12 mouse cellular contexts compared by ENCODE assay signal in the genomic region with DNA sequence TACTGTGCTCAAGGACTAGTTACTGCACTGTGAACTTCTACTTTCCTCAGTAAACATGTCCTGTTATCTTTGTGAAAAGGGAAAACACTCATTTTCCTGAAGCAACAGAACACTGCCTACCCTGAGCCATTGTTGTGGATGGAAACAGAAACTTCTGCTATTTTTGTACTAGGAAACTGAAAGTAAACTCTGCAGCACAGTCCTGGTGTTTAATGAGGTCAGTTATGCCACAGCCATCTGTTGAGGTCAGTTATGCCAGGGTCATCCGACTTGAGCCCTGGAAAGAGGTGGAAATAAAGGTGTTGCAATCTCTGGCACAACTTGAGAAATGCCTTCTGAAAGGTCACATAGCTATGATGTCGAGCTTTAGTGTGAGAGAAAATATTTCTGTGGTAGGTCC. TPM values are rescaled to one million over a fixed set of nuclear protein-coding genes. Genes with fewer than 3 reads are reported as not detected.
DNase-seq lines count a peak whose midpoint lies in the region; ATAC-seq lines count a peak whose summit lies in the region.
"Had no signal": no experiment of that assay in that cellular context is flagged by ENCODE, and none has a peak within 500 bp of the region (broad histone marks: within the 10 kb centered on the region; RNA-seq: fewer than 3 reads in every experiment).

No protein-coding gene starts in this region.

- H3K27me3 ChIP-seq in splenic B cell, adult 2 months (ENCODE audit: control insufficient read depth, insufficient read depth, low read length, poor library complexity, severe bottlenecking): no peaks in the 10 kb centered on the region
- H3K27me3 ChIP-seq: hindbrain, embryonic 13.5 days; limb, embryonic 15.5 days had no signal

- ATAC-seq in granulocyte monocyte progenitor cell, adult 5-6 weeks (replicated peaks; ENCODE audit: poor library complexity, severe bottlenecking): peak; percentile 87
- ATAC-seq in megakaryocyte-erythroid progenitor cell, adult 5-6 weeks (replicated peaks; ENCODE audit: low FRiP score, low TSS enrichment, poor library complexity, severe bottlenecking): no peak
- ATAC-seq: CD4-positive, CD25-positive, alpha-beta regulatory T cell, adult 4 months had no signal

- peak; percentile 49 to 72 for DNase-seq in heart, adult 18-20 months
- no peak for DNase-seq in heart, postnatal 4 days
- DNase-seq in lung, adult 18-20 months: peak; percentile 55 to 77
- no peak for DNase-seq in lung, postnatal 4 days
- peak; percentile 27 for DNase-seq in splenic B cell, adult 2 months (ENCODE audit: low read depth, low spot score)
- DNase-seq in right cerebral cortex, adult 18-20 months: no peak
- DNase-seq: right cerebral cortex, postnatal 25 days had no signal

- no peaks in the 10 kb centered on the region for H3K36me3 ChIP-seq in splenic B cell, adult 2 months (ENCODE audit: control insufficient read depth, insufficient read depth, low read length, poor library complexity, severe bottlenecking)
- H3K36me3 ChIP-seq: hindbrain, embryonic 13.5 days; limb, embryonic 15.5 days had no signal

RNA-seq across cellular contexts. Expression of a gene that starts 3.8 kb away (rescaled TPM):
- 1 to 10 TPM; 5.8 to 7.8 TPM for total RNA-seq in heart, adult 18-20 months (2021)
- 1 to 10 TPM; 4.3 to 8.2 TPM for total RNA-seq in heart, postnatal 4 days (2021)
- not detected in 2 replicates for total RNA-seq in granulocyte monocyte progenitor cell, adult 5-6 weeks (2014; fragmentation: Nextera tagmentation)
- 0.78 TPM in 1 of 2 replicates, not detected in the other for total RNA-seq in granulocyte monocyte progenitor cell, adult 5-6 weeks (2017)
- 0.89 and 1.2 TPM in 2 replicates for total RNA-seq in megakaryocyte-erythroid progenitor cell, adult 5-6 weeks (2014; fragmentation: Nextera tagmentation)
- total RNA-seq in megakaryocyte-erythroid progenitor cell, adult 5-6 weeks (2017): 1.2 and 3.4 TPM in 2 replicates

RNA-seq across cellular contexts. Expression of a gene that starts 8.9 kb away (rescaled TPM):
- 1 to 10 TPM; 5.0 to 6.4 TPM for total RNA-seq in heart, adult 18-20 months (2021)
- 1 to 10 TPM; 4.0 to 4.2 TPM for total RNA-seq in heart, postnatal 4 days (2021)
- total RNA-seq in granulocyte monocyte progenitor cell, adult 5-6 weeks (2014; fragmentation: Nextera tagmentation): 12.7 and 31.5 TPM in 2 replicates
- total RNA-seq in granulocyte monocyte progenitor cell, adult 5-6 weeks (2017): 8.9 and 12.2 TPM in 2 replicates
- total RNA-seq in megakaryocyte-erythroid progenitor cell, adult 5-6 weeks (2014; fragmentation: Nextera tagmentation): 27.8 and 37.9 TPM in 2 replicates
- 22.0 and 22.7 TPM in 2 replicates for total RNA-seq in megakaryocyte-erythroid progenitor cell, adult 5-6 weeks (2017)

RNA-seq across cellular contexts. Expression of a gene that starts 45.0 kb away (rescaled TPM):
- total RNA-seq in heart, adult 18-20 months (2021): 10 to 100 TPM in 1 of 2 experiments, 1 to 10 TPM in 1; 9.7 to 12.1 TPM
- 10 to 100 TPM; 33.6 to 39.6 TPM for total RNA-seq in heart, postnatal 4 days (2021)
- total RNA-seq in granulocyte monocyte progenitor cell, adult 5-6 weeks (2014; fragmentation: Nextera tagmentation): 26.1 and 33.5 TPM in 2 replicates
- 13.5 and 13.6 TPM in 2 replicates for total RNA-seq in granulocyte monocyte progenitor cell, adult 5-6 weeks (2017)
- total RNA-seq in megakaryocyte-erythroid progenitor cell, adult 5-6 weeks (2014; fragmentation: Nextera tagmentation): 12.5 and 13.4 TPM in 2 replicates
- total RNA-seq in megakaryocyte-erythroid progenitor cell, adult 5-6 weeks (2017): 9.9 and 18.6 TPM in 2 replicates

Comparison
In these comparisons a context has a peak if more than half of its experiments do, and no peak if none do; other contexts are left out.
1. DNase-seq: peak in heart, adult 18-20 months (2 of 2), lung, adult 18-20 months (2 of 2) and splenic B cell, adult 2 months (single experiment); none in heart, postnatal 4 days (single experiment), lung, postnatal 4 days (0 of 2) and right cerebral cortex, adult 18-20 months (single experiment).